Mouse (Mus musculus) forebrain, embryonic 10.5 days (tissue): ENCODE data around the gene Arrdc3. TPM values are rescaled to one million over a fixed set of nuclear protein-coding genes. Genes with fewer than 3 reads are reported as not detected.
A peak's percentile ranks its signal among the peaks of the same experiment; 100 is the strongest.

Experiments used
- DNase-seq: peaks from one replicate; pipeline ENCODE4 v3.0.0-alpha.2; 2017; ENCODE audit warnings: low spot score; ENCODE audit errors: extremely low spot score
- H3K27ac ChIP-seq: fragments of 300-500 bp; sonication (generic); 2 replicates; pipeline ENCODE4 v1.5.1; 2016; ENCODE audit warnings: mild to moderate bottlenecking
- H3K27me3 ChIP-seq: fragments of 300-500 bp; sonication (generic); 2 replicates; pipeline ENCODE4 v1.6.1; 2016; ENCODE audit warnings: mild to moderate bottlenecking; ENCODE audit not compliant: poor library complexity, severe bottlenecking
- H3K36me3 ChIP-seq: fragments of 300-500 bp; sonication (generic); replicated peaks from 2 replicates; pipeline ENCODE4 v1.6.1; 2016; ENCODE audit warnings: mild to moderate bottlenecking, moderate library complexity
- H3K4me1 ChIP-seq: fragments of 300-500 bp; sonication (generic); 2 replicates; pipeline ENCODE4 v1.6.1; 2016
- H3K4me3 ChIP-seq: fragments of 300-500 bp; sonication (generic); 2 replicates; pipeline ENCODE4 v1.5.1; 2016; ENCODE audit warnings: mild to moderate bottlenecking, moderate library complexity
- H3K9me3 ChIP-seq: fragments of 300-500 bp; sonication (generic); 2 replicates; pipeline ENCODE4 v1.6.1; 2016; ENCODE audit warnings: mild to moderate bottlenecking, moderate library complexity
- WGBS: fragments of 180-500 bp; shearing (Covaris S2); methylation state at CpG from one replicate; pipeline ENCODE4 v1.1.7; 2016; 5-methylcytosine and 5-hydroxymethylcytosine counted together
- polyA plus RNA-seq: library from polyadenylated mRNA; unstranded; fragments of >200 nt; fragmentation: Nextera tagmentation; extraction: Ambion mirVana; gene quantifications from 2 replicates; pipeline ENCODE4 v1.2.1, GENCODE M21; 2016

The Arrdc3 gene
- 45.0 and 48.8 TPM in 2 replicates for polyA plus RNA-seq

DNA sequence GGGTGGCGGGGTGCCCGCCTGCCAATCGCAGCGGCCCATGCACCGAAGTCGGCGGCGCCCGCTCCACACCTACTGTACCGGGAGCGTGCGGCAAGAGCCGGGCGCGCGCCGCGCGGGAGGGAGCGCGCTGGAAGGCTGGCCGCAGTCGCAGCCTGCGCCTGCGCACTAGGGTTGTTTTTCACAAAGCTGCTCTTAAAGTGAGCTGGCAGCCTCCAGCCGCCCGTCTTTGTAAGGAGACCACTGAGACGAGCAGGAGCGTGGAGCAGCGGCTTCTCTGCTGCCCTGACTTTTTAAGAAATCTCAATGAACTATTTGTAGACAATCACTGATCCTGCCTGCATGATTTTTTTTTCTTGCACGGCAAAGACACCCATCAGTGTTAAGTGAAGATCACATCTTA is at the start of gene Arrdc3:
Arrdc3 (plus strand) TSS at position 195 of the 400 bp plus-strand sequence.
- peaks cover 14% of the 10 kb centered on the region for H3K4me1 ChIP-seq
- WGBS: under 1% methylated on average over 31 of the region's 31 CpGs

DNA sequence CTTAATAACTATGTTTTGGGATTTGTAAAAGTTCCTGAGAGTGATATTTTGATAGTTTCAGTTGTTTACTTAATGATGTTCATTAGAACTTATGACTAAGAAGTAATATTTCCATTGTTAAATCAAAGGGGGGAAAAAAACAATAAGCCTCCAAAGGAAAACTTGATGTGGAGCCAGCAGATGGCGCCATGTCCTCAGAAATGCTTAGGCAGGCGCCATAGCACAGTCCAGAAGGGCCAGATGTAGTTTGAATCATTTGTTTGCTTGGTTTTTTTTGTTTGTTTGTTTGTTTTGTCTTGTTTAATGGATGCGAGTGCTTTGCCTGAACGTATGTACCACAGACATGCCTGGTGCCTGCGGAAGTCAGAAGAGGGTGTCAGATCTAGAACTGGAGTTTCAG is 21.0 kb upstream of the Arrdc3 start:
- Histone ChIP-seq H3K9me3 (no peaks in the 10 kb centered on the region), H3K4me1 (no peaks in the 10 kb centered on the region), H3K27me3 (no peaks in the 10 kb centered on the region), H3K36me3 (no peaks in the 10 kb centered on the region), H3K4me3 (no peak overlapping the region), H3K27ac (no peak overlapping the region)
- WGBS: 13% methylated on average over 5 of the region's 5 CpGs
- peak; percentile 45 for DNase-seq

More for the DNA sequence above, at the start of gene Arrdc3:
- Histone ChIP-seq H3K9me3 (no peaks in the 10 kb centered on the region), H3K27ac (peak within 1 kb of the TSS; percentile 100), H3K4me3 (peak within 1 kb of the TSS; percentile 81), H3K27me3 (no peaks in the 10 kb centered on the region), H3K36me3 (peaks cover 8% of the 10 kb centered on the region)
- DNase-seq: peak; percentile 95

DNA sequence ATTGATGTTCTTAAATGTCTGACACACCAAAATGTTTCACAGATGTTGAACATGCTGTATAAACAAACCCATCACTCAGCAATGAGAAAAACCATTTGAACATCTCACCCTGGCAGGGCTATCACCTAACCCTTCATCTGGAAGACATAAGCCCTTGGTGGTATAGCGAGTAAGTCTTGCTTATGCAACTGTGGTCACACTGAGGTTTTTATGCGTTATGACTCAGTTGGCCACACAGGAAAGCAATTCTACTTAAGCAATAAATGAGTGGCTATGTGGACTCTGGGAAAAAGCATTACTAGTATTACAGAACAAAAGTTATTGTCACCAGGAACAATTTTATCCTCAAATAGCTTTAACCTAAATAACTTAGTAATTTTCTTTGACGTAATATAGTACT is 19.0 kb upstream of the Arrdc3 start:
- H3K9me3 ChIP-seq: no peaks in the 10 kb centered on the region
- H3K36me3 ChIP-seq: no peaks in the 10 kb centered on the region
- H3K4me3 ChIP-seq: no peak overlapping the region
- WGBS: 86% methylated on average over 3 of the region's 3 CpGs
- DNase-seq: no peak
- H3K27me3 ChIP-seq: no peaks in the 10 kb centered on the region
- H3K27ac ChIP-seq: no peak overlapping the region
- H3K4me1 ChIP-seq: no peaks in the 10 kb centered on the region

DNA sequence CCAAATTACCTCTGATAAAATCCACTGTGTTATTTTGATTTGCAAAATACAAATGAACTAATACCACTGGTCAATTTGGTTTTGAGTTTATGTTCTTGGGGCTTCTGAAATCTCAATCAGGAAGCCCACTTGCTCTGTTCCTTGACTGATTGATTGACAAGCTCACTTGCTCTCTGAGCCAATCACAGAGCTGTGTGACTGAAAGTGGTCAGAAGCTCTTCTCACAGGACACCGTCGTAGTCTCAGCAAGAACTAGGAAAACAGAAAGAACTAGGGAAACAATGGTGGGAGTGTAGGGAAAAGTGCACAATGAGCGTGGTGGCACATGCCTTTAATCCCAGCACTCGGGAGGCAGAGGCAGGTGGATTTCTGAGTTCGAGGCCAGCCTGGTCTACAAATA is 8.1 kb upstream of the Arrdc3 start:
- WGBS: 88% methylated on average over 5 of the region's 5 CpGs
- H3K4me1 ChIP-seq: no peaks in the 10 kb centered on the region
- DNase-seq: no peak
- H3K9me3 ChIP-seq: no peaks in the 10 kb centered on the region
- no peaks in the 10 kb centered on the region for H3K27me3 ChIP-seq
- H3K27ac ChIP-seq: no peak overlapping the region
- no peak overlapping the region for H3K4me3 ChIP-seq
- no peaks in the 10 kb centered on the region for H3K36me3 ChIP-seq

DNA sequence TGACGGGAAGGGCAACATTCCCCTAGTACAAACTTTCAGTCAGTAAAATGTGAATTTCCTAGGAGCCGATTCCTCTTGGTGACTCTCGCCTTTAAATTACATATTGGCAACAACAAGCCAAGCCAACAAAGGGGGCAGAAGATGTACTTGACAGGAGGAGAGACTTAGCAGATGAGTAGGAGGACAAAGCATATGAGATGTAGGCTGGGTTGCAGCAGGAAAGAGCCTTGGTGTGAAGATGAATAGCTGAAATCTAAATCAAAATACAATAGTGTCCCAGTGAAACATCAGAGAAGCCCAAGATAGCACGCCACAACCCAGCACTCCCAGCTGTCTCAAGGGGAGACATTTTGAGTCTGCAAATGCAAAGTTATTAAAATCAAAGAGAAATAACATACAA is 2.4 kb upstream of the Arrdc3 start:
- DNase-seq: no peak
- H3K27ac ChIP-seq: no peak overlapping the region
- WGBS: 87% methylated on average over 4 of the region's 4 CpGs
- no peaks in the 10 kb centered on the region for H3K27me3 ChIP-seq
- peaks cover 6% of the 10 kb centered on the region for H3K4me1 ChIP-seq
- H3K36me3 ChIP-seq: no peaks in the 10 kb centered on the region
- no peaks in the 10 kb centered on the region for H3K9me3 ChIP-seq
- no peak overlapping the region for H3K4me3 ChIP-seq

DNA sequence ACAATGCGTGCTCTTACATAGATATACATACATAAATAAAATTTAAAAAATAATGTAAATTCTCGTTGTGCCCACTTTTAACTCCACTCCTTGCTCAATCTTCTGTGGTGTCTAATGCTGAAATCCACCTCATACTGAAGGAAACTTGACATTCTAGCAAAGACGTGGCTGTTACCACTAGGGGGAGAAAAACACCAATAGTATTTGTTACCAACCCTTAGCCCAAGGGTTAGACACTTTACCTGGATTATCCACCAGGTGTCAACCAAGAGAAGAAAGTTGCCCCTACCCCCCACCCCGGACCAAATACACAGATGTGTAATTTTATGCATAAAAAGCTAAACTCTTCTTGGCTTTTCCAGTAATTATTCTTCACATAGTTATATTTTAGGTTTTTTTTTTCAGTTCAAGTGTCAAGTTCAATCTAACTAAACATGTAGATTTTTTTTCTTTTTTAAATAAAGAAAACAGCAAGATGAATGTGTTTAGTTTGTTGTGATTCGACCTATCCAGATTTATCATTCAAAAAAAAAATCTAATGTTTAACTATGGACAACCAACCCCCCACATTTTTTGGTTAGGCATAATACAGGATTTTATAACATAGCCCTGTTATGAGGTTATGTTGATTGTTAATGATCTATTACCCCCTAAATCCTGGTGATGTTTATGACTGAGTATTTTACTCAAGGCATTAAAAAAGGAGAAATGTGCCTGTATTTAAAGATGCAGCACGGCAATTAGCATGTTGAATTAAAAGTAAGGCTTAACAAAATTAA is 1.3 kb upstream of the Arrdc3 start:
- DNase-seq: peak; percentile 34
- 30% methylated on average over 6 of the region's 6 CpGs for WGBS
- Histone ChIP-seq H3K9me3 (no peaks in the 10 kb centered on the region), H3K4me1 (peaks cover 9% of the 10 kb centered on the region), H3K36me3 (no peaks in the 10 kb centered on the region), H3K4me3 (peak overlapping the region; percentile 81), H3K27ac (peak overlapping the region; percentile 100), H3K27me3 (no peaks in the 10 kb centered on the region)

DNA sequence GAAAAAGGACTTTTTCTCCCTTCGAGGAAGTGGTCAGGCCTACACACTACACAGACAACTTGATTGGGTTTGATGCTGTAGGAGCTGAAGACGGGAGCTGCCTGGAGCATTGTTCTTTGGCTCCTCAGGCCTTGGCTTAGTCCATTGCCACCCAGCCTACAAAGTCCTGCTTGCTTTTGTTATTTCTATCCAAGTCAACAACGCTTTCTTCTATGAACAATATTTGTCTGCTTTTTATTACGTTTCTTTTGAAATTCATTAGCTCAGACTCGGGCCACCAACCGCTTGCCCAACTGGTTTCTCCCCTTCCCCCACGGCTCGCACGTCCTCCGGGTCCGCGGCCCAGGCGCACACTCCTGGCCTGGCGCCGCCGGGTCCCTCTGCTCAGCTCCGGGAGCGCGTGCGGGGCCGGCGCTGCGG is 458 bp upstream of the Arrdc3 start:
- Histone ChIP-seq H3K27ac (peak overlapping the region; percentile 100), H3K27me3 (no peaks in the 10 kb centered on the region), H3K4me3 (peak overlapping the region; percentile 81), H3K36me3 (peaks cover 3% of the 10 kb centered on the region), H3K4me1 (peaks cover 14% of the 10 kb centered on the region), H3K9me3 (no peaks in the 10 kb centered on the region)
- no peak for DNase-seq
- 0% methylated on average over 23 of the region's 23 CpGs for WGBS

DNA sequence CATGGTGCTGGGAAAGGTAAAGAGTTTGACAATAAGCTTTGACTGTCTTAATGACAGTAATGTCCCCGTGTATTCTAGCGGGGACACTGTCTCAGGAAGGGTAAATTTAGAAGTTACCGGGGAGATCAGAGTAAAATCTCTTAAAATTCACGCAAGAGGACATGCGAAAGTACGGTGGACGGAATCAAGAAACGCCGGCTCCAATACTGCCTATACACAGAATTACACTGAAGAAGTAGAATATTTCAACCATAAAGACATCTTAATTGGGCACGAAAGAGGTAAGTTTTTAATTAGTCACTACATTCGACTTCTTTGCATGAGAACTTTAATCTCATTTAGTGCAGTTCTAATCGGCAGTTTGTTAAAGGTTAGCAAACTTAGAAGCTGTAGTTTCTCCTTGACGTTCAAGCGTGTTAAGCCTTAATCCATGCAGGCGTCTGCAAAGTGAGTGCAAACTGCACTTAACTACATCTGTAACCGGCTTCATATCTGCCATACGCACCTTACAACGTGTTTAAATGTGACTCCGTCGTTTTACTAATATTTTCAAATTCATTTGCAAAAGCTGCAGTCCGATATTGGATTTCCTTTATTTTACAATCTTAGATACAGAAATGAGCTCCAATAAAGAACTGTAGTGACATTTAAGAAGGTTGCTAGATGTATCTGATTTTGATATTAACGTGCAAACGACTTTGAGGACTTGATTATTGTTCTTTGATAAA is 629 bp downstream of the Arrdc3 start:
- Histone ChIP-seq H3K4me3 (peak overlapping the region; percentile 81), H3K36me3 (peaks cover 14% of the 10 kb centered on the region), H3K4me1 (peaks cover 14% of the 10 kb centered on the region), H3K27me3 (no peaks in the 10 kb centered on the region), H3K27ac (peak overlapping the region; percentile 100), H3K9me3 (no peaks in the 10 kb centered on the region)
- DNase-seq: peak; percentile 27
- under 1% methylated on average over 23 of the region's 23 CpGs for WGBS

DNA sequence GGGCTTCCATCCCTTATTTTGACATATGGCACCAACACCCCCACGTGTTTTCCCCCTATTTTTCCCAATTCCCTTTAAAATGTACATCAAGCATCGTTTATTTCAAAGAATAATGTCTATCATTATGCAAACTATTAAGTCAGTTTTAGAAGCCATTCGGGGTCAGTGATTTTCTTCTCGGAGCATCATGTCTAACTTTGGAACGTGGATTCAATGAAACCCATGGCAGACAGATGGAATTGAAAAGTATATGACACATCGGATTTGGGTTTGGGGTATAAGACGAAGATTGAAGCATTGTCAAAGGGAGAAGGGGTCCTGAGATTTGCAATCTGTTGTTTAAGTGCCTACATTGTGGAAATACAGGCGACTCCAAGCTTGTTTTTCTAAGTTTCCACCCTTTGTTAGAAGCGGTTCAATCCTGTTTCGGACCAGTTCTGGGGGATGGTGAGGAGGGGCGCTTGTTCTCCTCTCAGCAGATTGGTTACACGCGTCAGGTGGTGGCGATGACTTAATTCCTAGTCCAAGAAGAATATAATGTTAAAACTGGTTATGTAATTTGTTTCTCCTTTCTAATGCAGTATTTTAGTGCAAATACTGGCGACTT is 1.3 kb downstream of the Arrdc3 start:
- H3K4me3 ChIP-seq: peak overlapping the region; percentile 81
- peak; percentile 81 for DNase-seq
- WGBS: 0% methylated on average over 15 of the region's 15 CpGs
- H3K36me3 ChIP-seq: peaks cover 21% of the 10 kb centered on the region
- no peaks in the 10 kb centered on the region for H3K27me3 ChIP-seq
- H3K27ac ChIP-seq: peak overlapping the region; percentile 100
- H3K4me1 ChIP-seq: peaks cover 14% of the 10 kb centered on the region
- H3K9me3 ChIP-seq: no peaks in the 10 kb centered on the region

DNA sequence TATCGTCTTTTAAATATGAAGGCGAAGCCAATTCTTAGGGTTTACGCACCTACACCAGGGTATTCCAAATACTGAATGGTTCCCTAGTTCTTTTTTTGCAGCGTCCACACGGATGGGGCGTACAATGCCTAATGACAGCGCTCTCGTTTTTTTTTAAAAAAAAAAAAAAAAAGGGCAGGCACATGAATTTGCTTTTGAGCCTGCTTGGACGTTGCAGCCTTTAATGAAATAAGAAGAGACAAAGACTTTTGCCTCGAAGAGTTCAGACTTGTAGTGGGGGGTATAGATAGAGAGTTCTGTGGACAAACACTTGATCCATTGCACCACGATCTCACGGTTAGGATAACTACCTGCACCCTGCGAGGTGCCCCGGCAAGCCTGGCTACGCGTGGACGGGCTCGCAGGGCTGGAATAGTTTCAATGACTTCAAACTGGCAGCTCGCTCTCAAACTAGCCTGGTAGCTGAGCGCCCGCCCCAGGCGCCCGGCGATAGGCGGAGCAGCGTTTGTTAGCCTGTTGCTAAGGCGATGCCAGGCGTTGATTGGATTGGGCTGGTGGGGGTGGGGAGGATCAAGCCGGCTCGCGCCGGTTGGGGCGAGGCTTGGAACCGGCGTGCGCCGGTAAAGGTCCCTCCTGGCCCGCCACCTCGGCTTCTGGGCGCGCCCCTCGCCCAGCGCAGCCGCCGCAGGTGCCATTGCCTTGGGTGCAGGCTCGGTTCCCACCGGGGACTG is 2.1 kb downstream of the Arrdc3 start:
- no peaks in the 10 kb centered on the region for H3K27me3 ChIP-seq
- DNase-seq: peak; percentile 94
- H3K4me1 ChIP-seq: peaks cover 14% of the 10 kb centered on the region
- under 1% methylated on average over 47 of the region's 47 CpGs for WGBS
- peak overlapping the region; percentile 100 for H3K27ac ChIP-seq
- H3K9me3 ChIP-seq: no peaks in the 10 kb centered on the region
- peak overlapping the region; percentile 81 for H3K4me3 ChIP-seq
- peaks cover 28% of the 10 kb centered on the region for H3K36me3 ChIP-seq

DNA sequence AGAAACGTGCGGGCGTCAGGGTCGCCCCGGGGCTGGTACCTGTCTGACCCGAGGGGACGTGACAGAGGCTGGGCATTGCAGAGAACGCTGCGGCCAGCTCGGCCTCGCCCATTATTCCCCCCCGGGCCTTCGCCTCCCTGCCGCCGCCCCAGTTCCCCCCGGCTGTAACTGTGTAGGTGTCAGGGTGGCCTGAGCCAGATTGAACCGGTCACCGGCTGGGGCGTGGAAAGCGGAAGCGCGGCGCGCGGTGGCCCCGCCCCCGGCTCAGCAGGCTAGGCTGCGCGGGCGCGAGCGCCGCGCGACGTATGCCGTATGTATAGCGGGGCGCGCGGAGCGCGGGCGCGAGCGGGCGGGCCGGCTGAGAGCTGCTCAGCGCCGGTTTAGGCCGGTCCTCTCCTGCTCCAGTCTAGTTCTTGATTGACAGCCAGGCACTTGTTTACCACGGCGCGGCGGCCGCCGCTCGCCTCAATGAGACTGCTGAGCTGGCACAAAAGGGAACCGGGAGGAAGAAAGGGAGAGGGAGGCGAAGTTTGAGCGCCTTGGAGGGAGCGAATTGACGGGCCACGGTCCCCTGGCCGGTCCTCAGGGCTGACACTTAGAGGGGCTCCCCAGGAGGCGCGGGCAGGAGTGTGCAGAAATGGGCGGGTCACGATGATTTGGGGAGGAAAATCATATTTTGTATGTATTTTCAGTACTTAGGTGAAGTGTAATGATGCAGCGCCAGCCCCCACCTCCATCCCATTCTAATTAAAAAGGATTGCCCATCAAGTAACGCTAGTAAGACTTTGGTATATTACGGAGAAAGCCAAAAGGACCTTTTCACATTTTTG is 2.9 kb downstream of the Arrdc3 start:
- peaks cover 36% of the 10 kb centered on the region for H3K36me3 ChIP-seq
- H3K9me3 ChIP-seq: no peaks in the 10 kb centered on the region
- under 1% methylated on average over 70 of the region's 72 CpGs for WGBS
- no peaks in the 10 kb centered on the region for H3K27me3 ChIP-seq
- H3K4me1 ChIP-seq: peaks cover 14% of the 10 kb centered on the region
- peak overlapping the region; percentile 100 for H3K27ac ChIP-seq
- H3K4me3 ChIP-seq: peak overlapping the region; percentile 81
- peak; percentile 97 for DNase-seq
